Mouse (Mus musculus) heart, postnatal 0 days (tissue): Measurements from ENCODE around the gene Chchd4. TPM values are rescaled to one million over a fixed set of nuclear protein-coding genes. Genes with fewer than 3 reads are reported as not detected.

Experiments
- ATAC-seq: fragments of 200-750 bp; cut with Nextera tagmentation; 2 replicates; pipeline ENCODE4 v1.8.0; 2017; ENCODE audit warnings: low read depth, moderate number of reproducible peaks, moderate library complexity; ENCODE audit not compliant: insufficient read depth
- DNase-seq: peaks from one replicate; pipeline ENCODE4 v3.0.0-alpha.2; 2016; ENCODE audit warnings: low spot score
- H3K27ac ChIP-seq: fragments of 300-500 bp; sonication (generic); 2 replicates; pipeline ENCODE4 v1.5.1; 2014; ENCODE audit warnings: low read depth, mild to moderate bottlenecking
- H3K27me3 ChIP-seq: fragments of 300-500 bp; sonication (generic); 2 replicates; pipeline ENCODE4 v1.6.1; 2014; ENCODE audit warnings: low read length, mixed read lengths; ENCODE audit not compliant: control insufficient read depth, insufficient read depth
- H3K36me3 ChIP-seq: fragments of 300-500 bp; sonication (generic); replicated peaks from 2 replicates; pipeline ENCODE4 v1.6.1; 2014; ENCODE audit warnings: low read length, mixed read lengths; ENCODE audit not compliant: control insufficient read depth, insufficient read depth
- H3K4me1 ChIP-seq: fragments of 300-500 bp; sonication (generic); 2 replicates; pipeline ENCODE4 v1.6.1; 2014; ENCODE audit warnings: antibody characterized with exemption; ENCODE audit not compliant: control insufficient read depth, insufficient read depth
- H3K4me2 ChIP-seq: fragments of 300-500 bp; sonication (generic); 2 replicates; pipeline ENCODE4 v1.6.1; 2014; ENCODE audit warnings: low read depth, mild to moderate bottlenecking, low read length, moderate library complexity
- H3K4me3 ChIP-seq: fragments of 300-500 bp; sonication (generic); 2 replicates; pipeline ENCODE4 v1.5.1; 2014; ENCODE audit warnings: low read depth, low read length
- H3K9ac ChIP-seq: fragments of 300-500 bp; sonication (generic); replicated peaks from 2 replicates; pipeline ENCODE4 v1.6.1; 2014; ENCODE audit warnings: low read depth, low read length, mixed read lengths
- H3K9me3 ChIP-seq: fragments of 300-500 bp; sonication (generic); replicated peaks from 2 replicates; pipeline ENCODE4 v1.6.1; 2016; ENCODE audit warnings: low read length; ENCODE audit not compliant: control insufficient read depth
- CTCF ChIP-seq: IDR thresholded peaks from 2 replicates; pipeline ENCODE4 v1.5.1; 2016; ENCODE audit warnings: antibody characterized with exemption, control low read depth, low read depth
- EP300 ChIP-seq: IDR thresholded peaks from 2 replicates; pipeline ENCODE4 v1.6.1; 2016; ENCODE audit warnings: antibody characterized with exemption, low read depth
- WGBS: fragments of 180-500 bp; shearing (Covaris S2); extraction: QIAGEN DNeasy Blood & Tissue Kit; methylation state at CpG from one replicate; pipeline ENCODE4 v1.1.7; 2014; 5-methylcytosine and 5-hydroxymethylcytosine counted together
- polyA plus RNA-seq: library from polyadenylated mRNA; unstranded; fragments of >200 nt; fragmentation: Nextera tagmentation; extraction: Ambion mirVana; gene quantifications from 2 replicates; pipeline ENCODE4 v1.2.1, GENCODE M21; 2015
- total RNA-seq: library from RNA; depleted of rRNA; stranded (reverse); fragments of >200 nt; gene quantifications from 2 replicates; pipeline ENCODE4 v1.2.3, GENCODE M21; 2014; ENCODE audit warnings: low replicate concordance

Chchd4 gene
- total and polyA plus RNA-seq, 2 experiments from 2014 or later, result 25.4 to 30.9 TPM

DNA sequence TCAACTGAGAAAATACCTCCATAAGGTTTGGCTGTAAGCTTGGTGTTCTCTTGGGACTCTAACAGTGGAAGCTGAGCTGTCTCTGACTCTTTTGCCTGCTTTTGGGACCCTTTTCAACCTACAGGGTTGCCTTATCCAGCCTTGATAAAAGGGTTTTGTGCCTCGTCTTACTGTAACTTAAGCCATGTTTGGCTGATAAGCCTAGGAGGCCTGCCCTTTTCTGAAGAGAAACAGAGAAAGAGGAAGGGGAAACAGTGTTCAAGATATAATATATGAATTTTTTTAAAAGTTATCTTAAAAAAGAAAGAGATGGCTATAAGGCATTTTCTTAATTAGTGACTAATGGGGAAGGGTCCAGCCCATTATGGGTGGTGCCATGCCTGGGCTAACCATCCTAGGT, 30.0 kb upstream of the Chchd4 start:
- Histone ChIP-seq H3K36me3 (peaks cover 99% of the 10 kb centered on the region), H3K27ac (no peak overlapping the region), H3K4me2 (no peak overlapping the region), H3K4me1 (no peaks in the 10 kb centered on the region), H3K4me3 (no peak overlapping the region), H3K9ac (no peak overlapping the region), H3K27me3 (no peaks in the 10 kb centered on the region), H3K9me3 (no peaks in the 10 kb centered on the region)
- 65% methylated on average over 1 of the region's 1 CpGs for whole genome bisulfite sequencing
- TF ChIP-seq EP300, result no peak
- no peak for TF ChIP-seq CTCF
- DNase-seq (no peak), ATAC-seq (no peak)

GRCm38 (mm10) chr6:91494526-91494925, 21.2 kb upstream of the Chchd4 start:
- DNase-seq (no peak), ATAC-seq (no peak)
- H3K4me1 ChIP-seq, result no peaks in the 10 kb centered on the region
- TF ChIP-seq CTCF (no peak), EP300 (no peak)
- no peak overlapping the region for H3K4me2 ChIP-seq
- WGBS, result 78% methylated on average over 8 of the region's 8 CpGs
- no peak overlapping the region for H3K4me3 ChIP-seq
- H3K9ac ChIP-seq, result no peak overlapping the region
- no peaks in the 10 kb centered on the region for H3K9me3 ChIP-seq
- H3K36me3 ChIP-seq, result peaks cover 82% of the 10 kb centered on the region
- no peaks in the 10 kb centered on the region for H3K27me3 ChIP-seq
- no peak overlapping the region for H3K27ac ChIP-seq

DNA sequence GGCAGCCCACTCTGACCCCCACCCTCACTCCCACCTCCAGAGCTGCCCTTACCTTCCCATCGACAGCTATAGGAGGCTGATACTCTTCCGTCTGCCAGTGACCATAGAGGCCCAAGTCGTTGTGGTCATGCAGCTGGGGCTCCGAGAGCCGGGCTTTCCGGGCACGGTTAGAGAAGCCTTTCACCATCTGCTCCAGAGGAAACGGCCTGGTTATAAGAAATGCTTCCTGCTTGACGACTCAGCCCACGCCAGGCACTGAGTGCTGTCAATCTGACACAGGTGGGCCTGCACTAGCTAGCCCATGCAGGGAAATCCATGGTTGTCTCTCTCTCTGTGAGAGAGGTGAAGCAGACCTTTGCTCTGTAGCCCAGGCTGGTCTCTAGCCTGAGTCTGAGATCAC, 19.7 kb upstream of the Chchd4 start:
- Histone ChIP-seq H3K27me3 (no peaks in the 10 kb centered on the region), H3K4me1 (no peaks in the 10 kb centered on the region), H3K9me3 (no peaks in the 10 kb centered on the region), H3K9ac (no peak overlapping the region), H3K4me3 (no peak overlapping the region), H3K4me2 (no peak overlapping the region), H3K27ac (no peak overlapping the region), H3K36me3 (peaks cover 73% of the 10 kb centered on the region)
- no peak for ATAC-seq
- WGBS, result 77% methylated on average over 10 of the region's 10 CpGs
- TF ChIP-seq CTCF, result no peak
- no peak for TF ChIP-seq EP300
- no peak for DNase-seq

- no peak for TF ChIP-seq CTCF
- TF ChIP-seq EP300, result no peak
- Histone ChIP-seq H3K9ac (no peak overlapping the region), H3K36me3 (peaks cover 72% of the 10 kb centered on the region), H3K9me3 (no peaks in the 10 kb centered on the region), H3K4me2 (no peak overlapping the region), H3K4me3 (no peak overlapping the region), H3K4me1 (no peaks in the 10 kb centered on the region), H3K27me3 (no peaks in the 10 kb centered on the region), H3K27ac (no peak overlapping the region)
- no peak for DNase-seq
- ATAC-seq, result no peak
- WGBS, result 62% methylated on average over 6 of the region's 6 CpGs
Measured at GRCm38 (mm10) chr6:91491004-91491403, 17.7 kb upstream of the Chchd4 start.

DNA sequence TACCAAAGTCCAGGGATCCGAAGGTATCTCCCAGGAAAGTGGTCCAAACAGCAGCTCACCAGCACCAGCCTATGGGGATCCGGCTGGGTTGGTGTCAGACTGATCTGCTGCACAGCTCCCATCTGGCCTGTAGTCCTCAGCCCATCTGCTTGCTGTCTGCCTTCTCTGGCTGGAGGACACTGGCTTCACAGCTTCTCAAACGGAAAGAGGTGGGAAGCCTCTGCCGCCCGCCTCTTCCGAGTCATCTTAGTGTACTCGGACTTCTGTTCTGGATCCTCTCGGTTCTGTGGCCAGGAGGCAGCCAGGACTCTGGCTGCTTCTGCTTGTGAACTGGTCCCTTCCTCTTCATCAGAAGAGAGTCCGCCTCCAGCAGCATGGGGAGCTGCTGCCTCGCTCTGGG, 16.5 kb upstream of the Chchd4 start:
- ATAC-seq (no peak), DNase-seq (no peak)
- H3K9me3 ChIP-seq, result no peaks in the 10 kb centered on the region
- no peaks in the 10 kb centered on the region for H3K27me3 ChIP-seq
- H3K4me1 ChIP-seq, result no peaks in the 10 kb centered on the region
- no peak overlapping the region for H3K9ac ChIP-seq
- H3K4me2 ChIP-seq, result no peak overlapping the region
- TF ChIP-seq CTCF (no peak), EP300 (no peak)
- 82% methylated on average over 10 of the region's 10 CpGs for WGBS
- H3K4me3 ChIP-seq, result no peak overlapping the region
- peaks cover 73% of the 10 kb centered on the region for H3K36me3 ChIP-seq
- peak overlapping the region; percentile 34; the same call in 1 of the 2 replicates for H3K27ac ChIP-seq

DNA sequence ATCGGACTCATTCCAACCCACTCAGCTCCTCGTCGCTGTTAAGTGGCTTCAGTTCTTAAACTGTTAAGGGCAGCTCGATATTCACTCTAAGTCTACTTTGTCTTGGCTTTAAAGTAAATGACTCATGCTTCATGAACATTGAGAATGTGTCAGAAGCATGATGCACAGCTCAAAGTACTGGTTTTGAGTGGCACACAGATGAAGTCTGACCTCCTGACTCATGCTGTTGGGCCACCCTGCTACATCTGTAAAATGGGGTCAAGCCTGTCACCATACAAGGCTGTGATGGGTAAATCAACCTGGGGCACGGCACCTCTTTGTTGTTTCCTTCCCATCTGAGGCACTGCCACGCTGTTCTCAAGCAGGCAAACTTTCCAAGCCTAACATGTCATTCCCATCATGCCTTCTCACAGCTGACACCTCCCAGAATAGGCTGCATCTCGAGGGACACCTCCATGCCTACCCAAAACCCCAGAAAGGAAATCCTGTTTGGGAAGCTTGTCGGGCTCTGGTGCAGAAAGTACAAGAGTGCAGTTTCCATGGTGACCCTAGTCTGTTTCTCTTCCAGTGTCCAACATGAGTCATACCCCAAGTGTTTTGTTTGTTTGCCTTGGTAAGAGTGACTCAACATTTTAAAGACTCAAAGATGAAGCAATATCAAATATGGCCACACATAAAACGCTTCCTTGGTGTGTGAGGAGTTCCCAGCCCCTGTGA, 15.3 kb upstream of the Chchd4 start:
- DNase-seq, result peak; percentile 89
- WGBS, result 45% methylated on average over 9 of the region's 9 CpGs
- peak overlapping the region; percentile 46; the same call in 1 of the 2 replicates for H3K27ac ChIP-seq
- no peak overlapping the region for H3K4me2 ChIP-seq
- H3K9me3 ChIP-seq, result no peaks in the 10 kb centered on the region
- H3K36me3 ChIP-seq, result peaks cover 75% of the 10 kb centered on the region
- no peak overlapping the region for H3K9ac ChIP-seq
- H3K4me3 ChIP-seq, result no peak overlapping the region
- peak; percentile 78 for ATAC-seq
- TF ChIP-seq EP300 (0 out of 2 replicates have a peak, but pooled peaks have one; percentile 38), CTCF (no peak)
- H3K4me1 ChIP-seq, result no peaks in the 10 kb centered on the region
- no peaks in the 10 kb centered on the region for H3K27me3 ChIP-seq
